Mouse (Mus musculus): ENCODE results near the gene Atl1. TPM values are rescaled to one million over a fixed set of nuclear protein-coding genes. Genes with fewer than 3 reads are reported as not detected.

Gene Atl1
- polyA plus RNA-seq, 1 experiment from 2014 or later: 3.3 TPM

DNA sequence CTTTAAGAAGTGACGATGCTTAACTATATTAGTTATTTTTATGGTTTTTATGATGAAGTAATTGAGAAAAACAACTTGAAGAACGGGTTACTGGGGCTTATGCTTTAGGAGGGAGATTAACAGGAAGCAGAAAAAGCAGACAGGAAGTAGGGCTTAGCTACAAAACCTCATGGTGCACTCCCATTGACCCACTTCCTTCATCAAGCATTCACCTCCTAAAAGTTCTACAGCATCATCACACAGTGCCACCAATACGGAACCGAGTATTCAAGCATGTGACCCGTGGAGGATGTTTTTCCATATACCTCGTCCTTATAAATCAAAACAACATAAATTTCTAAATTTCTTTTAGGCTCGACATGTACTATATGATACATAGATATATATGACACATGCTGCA, 20.3 kb downstream of the Atl1 start:
- Histone ChIP-seq H3K27me3 (no peaks in the 10 kb centered on the region), H3K9me3 (no peaks in the 10 kb centered on the region), H3K9ac (no peak overlapping the region), H3K27ac (no peak overlapping the region), H3K4me1 (peaks cover 6% of the 10 kb centered on the region; the same call in 1 of the 2 replicates), H3K36me3 (no peaks in the 10 kb centered on the region), H3K4me3 (no peak overlapping the region), H3K4me2 (no peak overlapping the region)
- no peak for ATAC-seq (ENCODE audit: borderline replicate concordance, extremely low read depth, low FRiP score, low TSS enrichment)
- 82% methylated on average over 7 of the region's 7 CpGs for WGBS

DNA sequence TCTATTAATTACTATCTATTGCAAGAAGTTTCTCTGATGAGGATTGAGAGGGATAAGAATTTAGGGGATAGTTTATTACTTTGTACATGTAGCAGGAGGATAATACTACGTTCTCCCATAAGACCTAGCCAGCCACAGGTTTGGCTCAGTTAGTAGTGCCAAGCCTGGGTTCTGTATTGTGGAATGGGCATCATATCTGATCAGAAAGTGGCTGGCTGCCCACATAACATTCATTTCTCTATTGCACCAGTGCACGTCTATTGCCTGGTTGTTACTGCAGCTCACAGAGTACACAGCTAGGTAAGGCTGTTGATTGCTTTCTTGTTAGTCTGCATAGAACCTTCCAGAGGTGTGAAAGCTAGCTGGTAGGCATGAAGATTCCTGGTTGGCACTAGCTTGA, 25.5 kb downstream of the Atl1 start:
- Histone ChIP-seq H3K4me2 (no peak overlapping the region), H3K27ac (no peak overlapping the region), H3K27me3 (no peaks in the 10 kb centered on the region), H3K4me1 (no peaks in the 10 kb centered on the region), H3K9ac (no peak overlapping the region), H3K9me3 (no peaks in the 10 kb centered on the region), H3K4me3 (no peak overlapping the region), H3K36me3 (no peaks in the 10 kb centered on the region)
- 75% methylated on average over 2 of the region's 2 CpGs for WGBS
- no peak for ATAC-seq (ENCODE audit: borderline replicate concordance, extremely low read depth, low FRiP score, low TSS enrichment)

DNA sequence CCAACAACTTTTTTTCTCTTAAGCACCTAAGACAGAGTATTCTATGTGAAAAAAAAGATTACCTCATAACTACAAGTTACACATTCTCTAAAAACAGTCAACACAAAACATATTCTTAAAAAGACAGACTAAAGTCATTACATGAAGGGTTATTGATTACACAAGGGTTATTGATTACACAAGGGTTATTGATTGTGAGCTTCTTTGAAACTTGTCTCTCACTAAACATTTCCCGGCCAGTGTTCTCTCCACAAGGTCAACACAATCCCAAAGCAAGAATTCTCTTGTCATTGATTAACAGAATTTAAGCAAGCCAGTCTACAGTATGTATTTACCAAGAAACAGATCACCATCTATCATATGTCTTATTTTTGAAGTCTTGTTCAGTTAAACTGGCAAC, 29.7 kb downstream of the Atl1 start:
- Histone ChIP-seq H3K36me3 (no peaks in the 10 kb centered on the region), H3K27me3 (no peaks in the 10 kb centered on the region), H3K4me1 (no peaks in the 10 kb centered on the region), H3K4me3 (no peak overlapping the region), H3K27ac (no peak overlapping the region), H3K9ac (no peak overlapping the region), H3K4me2 (no peak overlapping the region), H3K9me3 (no peaks in the 10 kb centered on the region)
- ATAC-seq (ENCODE audit: borderline replicate concordance, extremely low read depth, low FRiP score, low TSS enrichment): no peak
- WGBS: 51% methylated on average over 1 of the region's 1 CpGs

DNA sequence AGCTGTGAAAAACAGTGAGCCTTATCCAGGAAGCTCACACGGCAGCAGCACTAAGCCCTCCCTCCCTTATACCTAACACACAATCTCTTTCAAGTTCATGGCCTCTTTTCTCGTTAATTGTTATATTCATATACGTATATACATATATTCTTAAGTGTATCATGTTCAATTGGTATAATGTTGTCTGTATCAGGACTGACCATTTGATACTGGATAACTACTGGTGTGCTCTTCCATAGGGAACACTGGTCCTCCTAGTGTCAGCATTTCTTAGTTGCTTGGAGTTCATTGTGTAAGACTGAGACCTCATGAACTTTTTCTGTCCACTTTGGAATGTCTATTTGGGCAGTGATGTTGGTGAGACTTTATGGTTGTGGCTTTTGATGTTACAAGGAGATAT, 30.7 kb downstream of the Atl1 start:
- Histone ChIP-seq H3K4me3 (no peak overlapping the region), H3K4me2 (no peak overlapping the region), H3K36me3 (no peaks in the 10 kb centered on the region), H3K4me1 (no peaks in the 10 kb centered on the region), H3K9me3 (no peaks in the 10 kb centered on the region), H3K27me3 (no peaks in the 10 kb centered on the region), H3K9ac (no peak overlapping the region), H3K27ac (no peak overlapping the region)
- ATAC-seq (ENCODE audit: borderline replicate concordance, extremely low read depth, low FRiP score, low TSS enrichment): no peak
- WGBS: 73% methylated on average over 3 of the region's 3 CpGs

DNA sequence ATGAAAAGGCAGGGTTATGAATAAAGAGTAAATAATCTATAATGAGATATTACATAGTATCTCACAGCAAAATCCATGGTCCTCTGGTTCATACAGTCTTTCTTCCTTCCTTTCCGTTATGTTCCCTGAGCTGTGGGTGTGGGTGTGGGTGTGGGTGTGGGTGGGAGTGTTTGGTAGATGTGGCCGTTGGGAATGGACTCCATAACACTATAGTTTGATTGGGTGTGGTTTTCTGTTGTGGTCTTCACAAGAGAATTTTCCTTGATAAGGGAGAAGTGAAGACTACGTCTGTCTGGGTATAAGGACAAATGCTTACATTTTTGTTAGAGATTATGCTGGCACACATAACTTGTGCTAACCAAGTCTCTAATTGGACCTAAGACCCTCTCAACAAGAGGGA, 31.2 kb downstream of the Atl1 start:
- Histone ChIP-seq H3K4me3 (no peak overlapping the region), H3K27ac (no peak overlapping the region), H3K4me1 (no peaks in the 10 kb centered on the region), H3K9me3 (no peaks in the 10 kb centered on the region), H3K27me3 (no peaks in the 10 kb centered on the region), H3K36me3 (no peaks in the 10 kb centered on the region), H3K4me2 (no peak overlapping the region), H3K9ac (no peak overlapping the region)
- 41% methylated on average over 3 of the region's 3 CpGs for WGBS
- no peak for ATAC-seq (ENCODE audit: borderline replicate concordance, extremely low read depth, low FRiP score, low TSS enrichment)

DNA sequence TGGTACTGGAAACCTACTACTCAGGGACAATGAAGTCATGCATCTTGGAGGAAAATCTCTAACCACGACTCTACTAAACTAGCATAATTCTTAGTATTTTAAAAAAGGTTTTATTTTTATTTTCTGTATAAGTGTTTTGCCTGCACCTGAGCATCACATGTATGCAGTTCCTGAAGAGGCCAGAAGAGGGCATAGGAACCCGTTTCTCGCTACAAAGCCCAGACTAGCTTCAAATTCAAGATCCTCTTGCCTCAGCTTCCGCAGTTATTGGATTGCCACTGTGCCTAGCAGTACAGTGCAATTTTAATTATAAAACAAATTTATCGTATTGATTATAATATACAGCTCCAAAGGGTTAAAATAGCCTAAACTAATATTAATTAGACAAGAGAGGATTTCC, 31.6 kb downstream of the Atl1 start:
- no peak for ATAC-seq (ENCODE audit: borderline replicate concordance, extremely low read depth, low FRiP score, low TSS enrichment)
- no peaks in the 10 kb centered on the region for H3K27me3 ChIP-seq
- WGBS: 11% methylated on average over 5 of the region's 5 CpGs

DNA sequence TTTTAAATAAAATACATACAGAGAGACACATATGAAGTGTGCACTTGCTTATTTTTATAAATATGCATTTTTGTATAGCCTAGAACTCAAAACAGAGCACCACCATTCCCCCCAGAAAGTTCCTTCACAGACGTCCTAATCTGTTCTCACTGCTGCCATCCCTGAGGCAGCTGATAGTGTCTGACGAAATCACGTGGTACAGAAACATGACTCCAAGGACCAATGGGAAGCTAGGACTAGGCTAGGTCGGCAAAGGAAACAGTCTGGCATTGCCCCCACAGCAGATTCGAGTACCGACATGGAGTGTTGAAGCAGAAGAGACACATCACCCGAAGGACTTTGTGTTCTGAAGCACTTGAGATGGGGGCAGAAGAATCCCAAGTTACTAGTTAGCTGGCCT, 34.3 kb downstream of the Atl1 start:
- no peaks in the 10 kb centered on the region for H3K4me1 ChIP-seq
- ATAC-seq (ENCODE audit: borderline replicate concordance, extremely low read depth, low FRiP score, low TSS enrichment): no peak
- 40% methylated on average over 7 of the region's 7 CpGs for WGBS
- H3K9ac ChIP-seq: no peak overlapping the region
- H3K9me3 ChIP-seq: no peaks in the 10 kb centered on the region
- H3K4me2 ChIP-seq: no peak overlapping the region
- no peak overlapping the region for H3K27ac ChIP-seq
- no peaks in the 10 kb centered on the region for H3K27me3 ChIP-seq
- H3K36me3 ChIP-seq: no peaks in the 10 kb centered on the region
- H3K4me3 ChIP-seq: no peak overlapping the region

More for the DNA sequence above, 31.6 kb downstream of the Atl1 start:
- H3K9me3 ChIP-seq: no peaks in the 10 kb centered on the region
- no peak overlapping the region for H3K27ac ChIP-seq
- H3K4me1 ChIP-seq: no peaks in the 10 kb centered on the region
- no peak overlapping the region for H3K4me3 ChIP-seq
- no peak overlapping the region for H3K4me2 ChIP-seq
- no peak overlapping the region for H3K9ac ChIP-seq
- no peaks in the 10 kb centered on the region for H3K36me3 ChIP-seq

DNA sequence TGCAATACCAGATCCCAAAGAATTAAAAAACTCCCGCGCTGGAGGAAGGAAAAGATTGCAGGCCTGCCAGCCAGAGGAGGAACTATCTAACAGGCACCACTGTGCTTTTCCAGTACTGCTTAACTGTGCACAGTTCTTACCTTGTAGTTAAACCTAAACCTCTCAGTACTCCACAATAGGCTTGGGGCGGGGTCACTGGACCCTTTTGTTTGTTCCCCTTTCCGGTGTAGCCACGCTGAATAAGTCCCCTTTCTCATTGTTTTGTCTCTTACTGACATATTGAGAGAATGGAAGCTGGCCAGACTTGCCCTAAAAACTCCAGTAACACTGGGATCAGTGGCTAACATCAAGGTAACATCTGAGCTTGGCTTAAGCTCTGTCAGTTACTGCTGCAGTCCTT, 45.3 kb downstream of the Atl1 start:
- no peak overlapping the region for H3K27ac ChIP-seq
- H3K4me3 ChIP-seq: no peak overlapping the region
- 0 out of 2 replicates have a peak, but pooled peaks cover 4% of the 10 kb centered on the region for H3K36me3 ChIP-seq
- no peaks in the 10 kb centered on the region for H3K27me3 ChIP-seq
- no peak overlapping the region for H3K9ac ChIP-seq
- no peak for ATAC-seq (ENCODE audit: borderline replicate concordance, extremely low read depth, low FRiP score, low TSS enrichment)
- H3K4me1 ChIP-seq: 0 out of 2 replicates have a peak, but pooled peaks cover 3% of the 10 kb centered on the region
- no peak overlapping the region for H3K4me2 ChIP-seq
- H3K9me3 ChIP-seq: no peaks in the 10 kb centered on the region
- WGBS: 72% methylated on average over 5 of the region's 5 CpGs

DNA sequence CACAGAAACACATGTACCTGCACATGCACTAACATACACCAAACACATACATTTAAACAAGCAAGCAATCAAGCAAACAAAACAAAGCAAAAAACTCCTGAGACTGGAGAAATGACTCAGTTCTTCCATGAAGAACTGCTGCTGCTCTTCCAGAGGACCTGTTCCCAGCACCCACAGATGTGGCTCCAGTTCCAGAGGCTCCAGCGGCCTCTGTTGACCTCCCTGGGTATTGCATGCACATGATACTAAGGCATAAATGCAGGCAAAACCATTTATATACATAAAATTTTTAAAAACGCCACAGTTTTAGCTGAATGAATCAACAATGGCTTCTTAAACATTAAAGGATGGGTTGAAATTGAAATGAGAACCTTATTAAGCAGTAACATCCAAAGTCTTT, 46.9 kb downstream of the Atl1 start:
- Histone ChIP-seq H3K36me3 (0 out of 2 replicates have a peak, but pooled peaks cover 4% of the 10 kb centered on the region), H3K4me2 (no peak overlapping the region)
- WGBS: 60% methylated on average over 2 of the region's 2 CpGs

DNA sequence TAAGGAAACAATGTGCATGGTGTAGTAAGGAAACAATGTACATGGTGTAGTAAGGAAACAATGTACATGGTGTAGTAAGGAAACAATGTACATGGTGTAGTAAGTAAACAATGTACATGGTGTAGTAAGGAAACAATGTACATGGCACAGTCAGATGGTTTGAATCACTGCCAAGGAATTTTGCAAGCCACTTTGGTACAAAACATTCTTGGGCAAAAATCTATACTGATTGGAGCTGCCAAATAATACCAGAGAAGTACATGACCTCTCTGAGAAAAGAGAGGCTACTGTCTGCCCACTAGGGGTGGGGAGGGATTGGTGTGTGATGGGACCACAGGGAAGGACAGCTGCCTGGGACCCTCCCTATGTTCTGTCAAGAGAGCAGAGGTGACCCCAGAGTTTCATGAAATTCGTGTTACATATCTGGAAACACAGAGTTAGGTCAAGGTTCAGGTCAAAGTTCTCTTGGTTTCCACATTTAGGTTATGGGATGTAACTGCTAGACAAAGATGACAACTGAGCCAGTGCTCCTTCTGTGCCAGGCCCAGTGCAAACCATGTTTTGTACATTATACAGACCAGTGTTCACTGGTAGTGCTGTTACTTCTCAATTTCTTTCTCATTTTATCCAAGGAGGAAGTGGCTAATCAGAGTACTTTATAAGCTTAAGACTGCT, 49.4 kb downstream of the Atl1 start:
- no peak overlapping the region for H3K4me3 ChIP-seq
- 0 out of 2 replicates have a peak, but pooled peaks cover 4% of the 10 kb centered on the region for H3K36me3 ChIP-seq
- no peaks in the 10 kb centered on the region for H3K9me3 ChIP-seq
- no peaks in the 10 kb centered on the region for H3K27me3 ChIP-seq
- no peak overlapping the region for H3K4me2 ChIP-seq
- H3K4me1 ChIP-seq: 0 out of 2 replicates have a peak, but pooled peaks cover 3% of the 10 kb centered on the region
- 44% methylated on average over 1 of the region's 1 CpGs for WGBS
- H3K27ac ChIP-seq: no peak overlapping the region
- no peak for ATAC-seq (ENCODE audit: borderline replicate concordance, extremely low read depth, low FRiP score, low TSS enrichment)
- H3K9ac ChIP-seq: no peak overlapping the region

More for the DNA sequence above, 46.9 kb downstream of the Atl1 start:
- H3K4me1 ChIP-seq: 0 out of 2 replicates have a peak, but pooled peaks cover 3% of the 10 kb centered on the region
- no peaks in the 10 kb centered on the region for H3K9me3 ChIP-seq
- ATAC-seq (ENCODE audit: borderline replicate concordance, extremely low read depth, low FRiP score, low TSS enrichment): no peak
- H3K9ac ChIP-seq: no peak overlapping the region
- no peaks in the 10 kb centered on the region for H3K27me3 ChIP-seq
- no peak overlapping the region for H3K4me3 ChIP-seq
- no peak overlapping the region for H3K27ac ChIP-seq

DNA sequence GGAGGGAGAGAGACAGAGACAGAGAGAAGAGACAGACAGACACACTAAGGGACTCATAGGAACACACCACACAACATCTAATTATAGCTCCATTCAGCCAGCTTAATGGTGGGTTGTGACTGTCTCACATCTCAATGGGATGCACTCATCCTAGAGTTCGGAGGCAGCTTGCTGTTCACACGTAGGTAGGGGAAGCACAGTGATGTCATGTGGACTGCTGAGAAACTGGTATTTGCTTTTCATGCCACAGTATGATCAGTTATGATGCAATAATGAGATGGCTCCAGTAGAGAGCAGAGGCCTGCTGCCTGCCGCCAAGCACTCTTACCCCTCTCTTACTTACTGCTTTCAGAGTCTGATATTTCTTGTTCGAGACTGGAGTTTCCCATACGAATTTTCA, 53.4 kb downstream of the Atl1 start:
- Histone ChIP-seq H3K4me3 (no peak overlapping the region), H3K27ac (no peak overlapping the region), H3K27me3 (no peaks in the 10 kb centered on the region), H3K9ac (no peak overlapping the region), H3K4me1 (0 out of 2 replicates have a peak, but pooled peaks cover 3% of the 10 kb centered on the region), H3K9me3 (no peaks in the 10 kb centered on the region), H3K4me2 (no peak overlapping the region), H3K36me3 (no peaks in the 10 kb centered on the region)
- ATAC-seq (ENCODE audit: borderline replicate concordance, extremely low read depth, low FRiP score, low TSS enrichment): no peak
- WGBS: 88% methylated on average over 5 of the region's 5 CpGs

DNA sequence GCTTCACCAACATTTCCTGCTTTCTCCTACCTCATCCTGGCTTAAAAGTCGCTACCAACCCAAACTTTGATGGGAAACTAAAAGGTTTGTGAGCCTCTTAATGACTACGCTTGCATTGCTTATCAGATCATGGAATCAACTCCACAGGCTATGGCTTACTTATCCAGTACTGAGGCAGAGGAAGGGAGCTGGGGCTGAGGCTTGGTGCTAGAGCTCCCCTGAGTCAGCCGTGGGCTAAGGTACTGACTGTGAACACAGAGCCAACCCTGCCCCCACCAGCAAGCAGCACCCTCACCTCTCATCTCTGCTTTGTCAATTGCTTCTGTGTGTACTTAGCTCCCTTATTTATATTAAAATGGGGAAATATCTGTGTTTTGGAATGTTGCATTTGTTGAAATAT, 55.1 kb downstream of the Atl1 start:
- 51% methylated on average over 3 of the region's 3 CpGs for WGBS
- Histone ChIP-seq H3K36me3 (no peaks in the 10 kb centered on the region), H3K4me1 (no peaks in the 10 kb centered on the region), H3K27ac (no peak overlapping the region), H3K27me3 (no peaks in the 10 kb centered on the region), H3K4me2 (no peak overlapping the region), H3K9ac (no peak overlapping the region), H3K4me3 (no peak overlapping the region), H3K9me3 (no peaks in the 10 kb centered on the region)
- ATAC-seq (ENCODE audit: borderline replicate concordance, extremely low read depth, low FRiP score, low TSS enrichment): no peak

DNA sequence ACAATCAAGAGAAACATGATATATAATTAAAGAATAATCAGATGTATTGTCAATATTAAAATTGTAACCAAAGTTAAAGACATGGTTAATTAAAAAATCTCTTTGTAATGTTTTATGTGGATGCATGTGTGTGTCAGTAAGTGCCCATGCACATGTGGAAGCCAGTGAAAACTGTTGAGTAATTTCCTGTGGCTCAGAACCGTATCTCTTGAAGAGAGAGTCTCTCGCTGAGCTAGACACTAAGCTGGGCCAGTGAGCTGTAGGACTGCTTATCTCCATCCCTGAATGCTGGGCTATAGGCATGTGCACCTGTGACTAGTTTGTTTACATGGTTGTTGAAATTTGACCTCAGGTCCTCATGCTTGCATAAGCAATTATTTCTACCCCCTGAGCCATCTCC, 65.0 kb downstream of the Atl1 start:
- Histone ChIP-seq H3K9ac (no peak overlapping the region), H3K4me1 (no peaks in the 10 kb centered on the region), H3K27ac (no peak overlapping the region), H3K36me3 (peaks cover 26% of the 10 kb centered on the region), H3K4me3 (no peak overlapping the region), H3K27me3 (no peaks in the 10 kb centered on the region), H3K4me2 (no peak overlapping the region), H3K9me3 (no peaks in the 10 kb centered on the region)
- no peak for ATAC-seq (ENCODE audit: borderline replicate concordance, extremely low read depth, low FRiP score, low TSS enrichment)
- 76% methylated on average over 2 of the region's 2 CpGs for WGBS

Data from lung, embryonic 15.5 days (tissue).